Mouse (Mus musculus) midbrain, postnatal 0 days (tissue): ENCODE measurements around the gene Mrpl12. TPM values are rescaled to one million over a fixed set of nuclear protein-coding genes. Genes with fewer than 3 reads are reported as not detected.
A peak's percentile ranks its signal among the peaks of the same experiment; 100 is the strongest.

Experiments
- ATAC-seq: fragments of 200-750 bp; cut with Nextera tagmentation; 2 replicates; pipeline ENCODE4 v1.8.0; 2017; ENCODE audit warnings: moderate number of reproducible peaks, mild to moderate bottlenecking, moderate TSS enrichment, moderate library complexity; ENCODE audit not compliant: low FRiP score
- DNase-seq: peaks from one replicate; pipeline ENCODE4 v3.0.0-alpha.2; 2015; ENCODE audit warnings: low spot score
- H3K27ac ChIP-seq: fragments of 300-500 bp; sonication (generic); 2 replicates; pipeline ENCODE4 v1.5.1; 2014; ENCODE audit warnings: low read depth, mild to moderate bottlenecking, low read length, mixed read lengths
- H3K27me3 ChIP-seq: fragments of 300-500 bp; sonication (generic); 2 replicates; pipeline ENCODE4 v1.6.1; 2014; ENCODE audit warnings: low read length, control low read depth, mixed read lengths; ENCODE audit not compliant: insufficient read depth
- H3K36me3 ChIP-seq: fragments of 300-500 bp; sonication (generic); 2 replicates; pipeline ENCODE4 v1.6.1; 2014; ENCODE audit warnings: low read length, control low read depth, mixed read lengths; ENCODE audit not compliant: insufficient read depth
- H3K4me1 ChIP-seq: fragments of 300-500 bp; sonication (generic); 2 replicates; pipeline ENCODE4 v1.6.1; 2014; ENCODE audit warnings: mild to moderate bottlenecking, control low read depth, antibody characterized with exemption, low read length, mixed read lengths; ENCODE audit not compliant: insufficient read depth
- H3K4me2 ChIP-seq: fragments of 300-500 bp; sonication (generic); 2 replicates; pipeline ENCODE4 v1.6.1; 2014; ENCODE audit warnings: low read depth, mild to moderate bottlenecking, low read length, mixed read lengths; ENCODE audit not compliant: poor library complexity, severe bottlenecking
- H3K4me3 ChIP-seq: fragments of 300-500 bp; sonication (generic); 2 replicates; pipeline ENCODE4 v1.5.1; 2014; ENCODE audit warnings: low read depth, mild to moderate bottlenecking, low read length, moderate library complexity
- H3K9ac ChIP-seq: fragments of 300-500 bp; sonication (generic); replicated peaks from 2 replicates; pipeline ENCODE4 v1.6.1; 2014; ENCODE audit warnings: mild to moderate bottlenecking, low read length, moderate library complexity, mixed read lengths; ENCODE audit not compliant: poor library complexity, severe bottlenecking
- H3K9me3 ChIP-seq: fragments of 300-500 bp; sonication (generic); 2 replicates; pipeline ENCODE4 v1.6.1; 2016; ENCODE audit warnings: low read length, control low read depth
- CTCF ChIP-seq: IDR thresholded peaks from 2 replicates; pipeline ENCODE4 v1.5.1; 2016; ENCODE audit warnings: antibody characterized with exemption, mild to moderate bottlenecking
- WGBS: fragments of 180-500 bp; shearing (Covaris S2); extraction: QIAGEN DNeasy Blood & Tissue Kit; methylation state at CpG from one replicate; pipeline ENCODE4 v1.1.7; 2014; 5-methylcytosine and 5-hydroxymethylcytosine counted together
- polyA plus RNA-seq: library from polyadenylated mRNA; unstranded; fragments of >200 nt; fragmentation: Nextera tagmentation; extraction: Ambion mirVana; gene quantifications from 2 replicates; pipeline ENCODE4 v1.2.1, GENCODE M21; 2015
- total RNA-seq: library from RNA; depleted of rRNA; stranded (reverse); fragments of >200 nt; gene quantifications from 2 replicates; pipeline ENCODE4 v1.2.3, GENCODE M21; 2014

Mrpl12 gene
- total and polyA plus RNA-seq, 2 experiments from 2014 or later, result 42.7 to 147 TPM

DNA sequence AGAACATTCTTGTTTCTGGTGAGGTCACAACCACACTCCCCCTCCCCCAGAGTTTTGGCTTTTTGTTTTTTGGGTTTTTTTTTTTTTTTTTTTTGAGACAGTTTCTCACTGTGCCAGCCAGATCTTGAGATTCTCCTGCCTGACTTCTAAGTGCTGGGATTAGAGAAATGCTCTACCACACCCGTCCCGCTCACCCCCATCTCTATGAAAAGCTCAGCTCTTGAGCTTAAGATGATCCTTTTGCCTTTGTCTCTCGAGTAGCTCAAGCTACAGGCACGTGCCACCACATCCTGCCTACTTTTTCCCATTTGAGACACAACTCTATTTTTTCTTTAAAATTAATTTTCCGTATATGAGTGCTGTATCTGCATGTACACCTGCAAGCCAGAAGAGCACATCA lies 20.0 kb upstream of the Mrpl12 start:
- Histone ChIP-seq H3K4me1 (peaks cover 15% of the 10 kb centered on the region; the same call in 1 of the 2 replicates), H3K27me3 (no peaks in the 10 kb centered on the region), H3K27ac (no peak overlapping the region), H3K9ac (no peak overlapping the region), H3K36me3 (peaks cover 27% of the 10 kb centered on the region), H3K4me3 (no peak overlapping the region), H3K4me2 (no peak overlapping the region), H3K9me3 (no peaks in the 10 kb centered on the region)
- 86% methylated on average over 5 of the region's 5 CpGs for WGBS
- TF ChIP-seq CTCF, result no peak
- ATAC-seq (no peak), DNase-seq (no peak)

DNA sequence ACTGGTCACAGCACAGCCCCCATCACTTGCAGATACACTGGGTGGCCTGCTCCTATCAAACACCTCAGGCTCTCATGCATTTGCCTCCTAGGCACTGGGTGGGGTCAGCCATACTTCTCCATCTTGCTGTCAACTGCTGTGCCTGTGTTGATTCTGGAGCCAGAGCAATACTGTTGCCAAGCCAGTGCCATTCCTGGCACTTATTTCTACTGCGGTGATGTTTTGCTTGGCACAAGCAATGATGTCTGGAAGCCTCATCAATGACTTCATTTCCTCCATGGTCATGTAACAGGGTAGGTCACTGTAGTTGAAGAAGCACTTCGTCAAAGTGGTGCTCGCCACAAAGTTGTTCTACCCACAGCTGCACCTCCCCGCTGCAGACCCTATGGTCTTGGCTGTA lies 18.9 kb upstream of the Mrpl12 start:
- no peaks in the 10 kb centered on the region for H3K9me3 ChIP-seq
- 0 out of 2 replicates have a peak overlapping the region, but pooled peaks have one; percentile 37 for H3K9ac ChIP-seq
- peaks cover 15% of the 10 kb centered on the region; the same call in 1 of the 2 replicates for H3K4me1 ChIP-seq
- H3K4me3 ChIP-seq, result no peak overlapping the region
- WGBS, result 96% methylated on average over 4 of the region's 4 CpGs
- no peaks in the 10 kb centered on the region for H3K27me3 ChIP-seq
- no peak overlapping the region for H3K27ac ChIP-seq
- TF ChIP-seq CTCF, result no peak
- peaks cover 33% of the 10 kb centered on the region for H3K36me3 ChIP-seq
- DNase-seq (no peak), ATAC-seq (no peak)
- no peak overlapping the region for H3K4me2 ChIP-seq

DNA sequence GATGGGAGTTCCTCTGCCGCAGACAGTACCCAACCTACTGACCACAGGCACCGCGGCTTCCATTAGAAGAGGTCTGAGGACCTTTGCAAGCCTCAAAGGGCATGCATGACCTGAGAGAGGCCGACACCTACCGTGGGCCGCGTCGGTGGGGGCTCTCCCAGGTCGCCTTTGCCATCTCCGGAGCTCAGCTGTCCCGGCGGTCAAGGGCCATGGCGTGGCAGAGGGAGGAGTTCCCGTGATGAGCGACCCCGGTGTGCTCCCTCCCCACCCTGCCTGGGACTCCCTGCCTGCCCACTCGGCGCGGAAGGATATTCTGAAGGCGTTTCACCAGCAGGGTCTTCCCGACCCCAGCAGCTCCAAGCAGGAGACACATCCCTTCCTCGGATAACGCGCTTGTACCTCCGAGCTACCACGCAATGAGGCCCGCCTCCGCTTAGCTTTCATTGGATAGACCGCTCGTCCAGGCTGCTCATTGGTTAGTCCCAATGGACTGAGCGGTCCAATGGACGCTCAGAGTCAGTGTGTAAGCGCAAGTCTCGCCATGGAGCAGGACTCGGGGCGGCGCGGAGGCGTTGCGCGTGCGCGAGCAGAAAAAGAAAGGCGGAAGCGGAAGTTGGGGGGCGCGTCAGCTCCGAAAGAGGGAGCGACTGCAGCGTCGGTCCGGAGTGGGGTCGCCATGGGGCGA lies 17.2 kb upstream of the Mrpl12 start, which contains the start of gene Arl16:
Arl16 (minus strand) TSS at position 557 of the 685 bp plus-strand sequence.
- peaks cover 38% of the 10 kb centered on the region for H3K36me3 ChIP-seq
- peak within 1 kb of the TSS; percentile 96 for H3K9ac ChIP-seq
- TF ChIP-seq CTCF, result peak; percentile 13; the same call in 1 of the 2 replicates
- DNase-seq, result peak; percentile 100
- H3K27me3 ChIP-seq, result no peaks in the 10 kb centered on the region
- peak; percentile 100 for ATAC-seq
- WGBS, result under 1% methylated on average over 51 of the region's 54 CpGs
- H3K4me2 ChIP-seq, result peak within 1 kb of the TSS; percentile 92
- peak within 1 kb of the TSS; percentile 80 for H3K27ac ChIP-seq
- peaks cover 15% of the 10 kb centered on the region; the same call in 1 of the 2 replicates for H3K4me1 ChIP-seq
- peak within 1 kb of the TSS; percentile 94 for H3K4me3 ChIP-seq
- H3K9me3 ChIP-seq, result no peaks in the 10 kb centered on the region

DNA sequence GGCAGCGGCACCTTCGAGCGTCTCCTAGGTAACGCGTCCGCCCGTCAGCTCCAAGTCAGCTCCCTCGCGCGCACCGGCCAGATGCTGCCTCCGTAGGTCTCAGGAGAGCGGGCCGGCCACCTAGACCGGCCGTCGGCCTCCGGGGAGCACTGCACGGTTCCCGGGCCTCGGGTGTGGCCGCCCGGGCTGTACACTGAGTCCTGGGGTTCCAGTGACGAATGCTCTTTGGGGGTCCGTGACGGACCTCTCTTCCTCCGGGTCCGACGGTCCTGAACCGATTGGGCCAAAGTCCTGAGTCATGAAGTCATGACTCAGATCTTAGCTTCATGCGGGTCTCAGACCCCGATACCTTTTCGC lies 16.7 kb upstream of the Mrpl12 start:
- Histone ChIP-seq H3K27ac (peak overlapping the region; percentile 67), H3K4me3 (peak overlapping the region; percentile 94), H3K36me3 (peaks cover 38% of the 10 kb centered on the region), H3K27me3 (no peaks in the 10 kb centered on the region), H3K4me1 (peaks cover 15% of the 10 kb centered on the region; the same call in 1 of the 2 replicates), H3K9ac (peak overlapping the region; percentile 96), H3K4me2 (peak overlapping the region; percentile 92), H3K9me3 (no peaks in the 10 kb centered on the region)
- no peak for ATAC-seq
- TF ChIP-seq CTCF, result no peak
- under 1% methylated on average over 30 of the region's 33 CpGs for WGBS
- no peak for DNase-seq

DNA sequence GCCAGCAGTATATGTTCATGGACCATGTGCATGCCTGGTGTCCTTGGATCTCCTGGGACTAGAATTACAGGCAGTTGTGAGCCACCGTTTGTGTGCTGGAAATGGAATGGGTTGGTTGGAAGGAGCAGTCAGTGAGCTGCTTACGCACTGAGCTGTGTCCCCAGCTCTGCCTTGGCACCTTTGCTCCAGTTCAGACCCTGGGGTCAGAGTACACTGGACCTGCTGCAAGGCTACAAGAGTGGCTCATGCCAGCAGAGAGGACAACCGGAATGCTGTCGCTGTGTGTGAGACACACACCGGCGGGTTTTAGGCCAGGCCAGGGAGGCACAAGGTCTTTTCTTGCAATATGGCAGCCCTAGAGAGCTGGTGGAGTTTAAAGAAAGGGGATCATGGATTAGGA lies 12.4 kb upstream of the Mrpl12 start:
- Histone ChIP-seq H3K27ac (no peak overlapping the region), H3K9ac (no peak overlapping the region), H3K4me3 (no peak overlapping the region), H3K36me3 (peaks cover 59% of the 10 kb centered on the region), H3K4me1 (peaks cover 6% of the 10 kb centered on the region; the same call in 1 of the 2 replicates), H3K27me3 (no peaks in the 10 kb centered on the region), H3K9me3 (no peaks in the 10 kb centered on the region), H3K4me2 (no peak overlapping the region)
- WGBS, result 94% methylated on average over 6 of the region's 6 CpGs
- no peak for TF ChIP-seq CTCF
- DNase-seq (no peak), ATAC-seq (no peak)

DNA sequence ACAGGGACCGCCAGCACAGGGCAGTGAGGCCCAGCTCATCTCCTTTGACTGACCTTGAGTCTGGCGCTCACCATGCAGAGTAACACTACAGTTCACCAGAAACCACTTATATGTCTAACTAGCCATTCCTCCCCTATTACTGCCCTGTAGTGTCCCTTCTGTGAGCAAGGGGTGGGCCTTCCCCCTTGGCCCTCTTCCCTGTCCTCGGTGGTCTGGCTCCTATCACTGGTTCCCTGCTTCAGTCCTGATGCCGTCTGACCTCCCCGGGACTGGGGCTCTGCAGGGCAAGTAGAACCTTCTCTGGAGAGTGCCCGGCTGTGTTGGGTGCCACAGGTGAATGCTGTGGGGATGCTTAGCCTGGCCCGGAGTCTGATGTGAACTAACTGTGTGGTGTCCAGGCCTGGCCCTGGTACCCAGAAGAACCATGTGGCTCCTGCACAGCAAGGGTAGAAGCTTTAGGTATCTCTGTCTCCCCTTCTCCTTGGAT lies 922 bp upstream of the Mrpl12 start:
- no peaks in the 10 kb centered on the region for H3K9me3 ChIP-seq
- no peak overlapping the region for H3K4me2 ChIP-seq
- ATAC-seq (no peak), DNase-seq (no peak)
- peak overlapping the region; percentile 74 for H3K27ac ChIP-seq
- H3K36me3 ChIP-seq, result peaks cover 56% of the 10 kb centered on the region
- no peak overlapping the region for H3K9ac ChIP-seq
- peaks cover 3% of the 10 kb centered on the region; the same call in 1 of the 2 replicates for H3K4me1 ChIP-seq
- WGBS, result 91% methylated on average over 7 of the region's 7 CpGs
- no peak for TF ChIP-seq CTCF
- H3K4me3 ChIP-seq, result no peak overlapping the region
- no peaks in the 10 kb centered on the region for H3K27me3 ChIP-seq
